Mouse (Mus musculus) gastrocnemius, postnatal 25 days (tissue): ENCODE results near the gene Sprr2k. TPM values are rescaled to one million over a fixed set of nuclear protein-coding genes. Genes with fewer than 3 reads are reported as not detected.
"Not testable (repeated sequence)": the region's sequence is repeated elsewhere in the genome, so short reads cannot be mapped to it uniquely, and the experiment has no call there.

Experiments used
- DNase-seq: peaks from one replicate; pipeline ENCODE4 v3.0.0; 2022
- long read RNA-seq, 2 experiments: library from polyadenylated mRNA; stranded (forward); transcript quantifications; one replicate each; pipeline ENCODE4 v2.0.0; 2021
- total RNA-seq, 2 experiments: library from RNA; stranded (reverse); gene quantifications; 1 replicate in 1 of 2; 2 replicates in 1 of 2; pipeline ENCODE4 v1.2.3; 2021

Sprr2k gene
- not detected for total RNA-seq
- long read RNA-seq, experiment 1, result 0 reads
- long read RNA-seq, experiment 2, result 0 reads

GRCm38 (mm10) chr3:92432282-92432681 is at the start of gene Sprr2k:
Sprr2k (plus strand) TSS chr3:92432582.
- DNase-seq, result no peak

DNA sequence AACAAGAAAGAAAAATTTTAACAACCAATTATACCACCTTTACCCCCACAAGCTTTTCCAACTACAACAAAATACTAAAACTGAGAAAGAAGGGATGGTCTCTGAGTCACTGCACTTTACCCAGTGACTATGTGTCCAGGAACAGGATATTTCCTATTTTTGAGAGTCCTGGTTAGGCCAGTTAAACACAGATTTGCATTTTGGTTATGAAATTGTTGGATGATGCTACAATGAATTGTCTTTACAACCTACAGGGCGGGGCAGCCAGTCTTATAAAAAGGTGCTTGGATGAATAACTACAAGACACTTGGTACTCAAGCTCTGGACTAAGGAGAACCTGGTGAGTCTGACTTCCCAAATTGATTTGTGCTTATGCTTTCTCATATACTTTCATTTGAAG is 47.0 kb upstream of the Sprr2k start, which contains the start of gene Sprr2h:
Gene Sprr2h, plus strand, starts transcription at position 301 of the 400 bp plus-strand sequence.
- DNase-seq, result no peak

GRCm38 (mm10) chr3:92394301-92394700 is 38.1 kb upstream of the Sprr2k start:
- DNase-seq, result no peak

- no peak for DNase-seq
These were observed 24.7 kb upstream of the Sprr2k start, which contains the start of gene Sprr2i for GRCm38 (mm10) chr3:92407691-92408090. Sprr2i (plus strand) TSS chr3:92407991.

DNA sequence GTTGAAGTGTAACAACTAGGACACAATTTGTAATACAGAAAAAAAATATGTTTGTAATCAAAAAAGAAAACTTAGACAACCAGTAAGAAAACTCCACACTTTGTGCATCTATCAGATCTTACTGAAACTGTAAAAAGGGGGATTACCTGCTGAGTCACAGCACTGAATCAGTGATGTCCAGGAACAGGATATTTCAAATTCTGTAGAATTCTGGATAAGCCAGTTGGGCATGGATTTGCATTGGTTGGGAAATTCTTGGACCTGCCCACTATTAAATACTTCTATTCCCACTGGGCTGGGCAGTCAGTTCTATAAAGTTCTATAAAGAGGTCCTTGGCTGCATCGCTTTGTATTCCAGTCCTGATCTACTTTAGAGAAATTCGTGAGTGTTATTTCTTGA is 14.6 kb upstream of the Sprr2k start, which contains the start of gene Sprr2j-ps:
Gene Sprr2j-ps, plus strand, starts transcription at position 301 of the 400 bp plus-strand sequence.
- DNase-seq, result no peak

- DNase-seq, result no peak
These were observed 3.1 kb upstream of the Sprr2k start, which contains the start of gene Gm9774 for GRCm38 (mm10) chr3:92429323-92429722. Gm9774 (minus strand) TSS chr3:92429423.

- no peak for DNase-seq
These were observed 6.3 kb downstream of the Sprr2k start, which contains the start of gene Sprr1b for GRCm38 (mm10) chr3:92438689-92439088. Sprr1b (minus strand) TSS chr3:92438789.

DNA sequence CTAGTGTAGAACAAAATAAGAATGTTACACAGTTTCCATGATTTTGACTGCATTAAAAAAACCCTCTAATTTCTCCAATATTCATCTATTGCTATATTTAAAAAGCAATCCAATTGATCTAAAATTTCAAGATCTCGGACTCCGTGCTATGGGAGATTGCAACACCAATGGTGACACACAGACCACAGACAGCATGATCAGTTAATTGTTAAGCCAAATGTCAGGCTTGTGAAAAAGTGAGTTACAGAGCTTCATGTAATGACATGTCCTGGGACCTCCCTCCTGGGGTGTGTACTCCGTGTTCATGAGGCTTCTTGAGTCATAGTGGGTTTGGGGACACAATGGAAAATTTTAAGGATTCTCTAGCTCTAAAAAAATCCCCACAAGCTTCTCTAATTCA is 7.8 kb downstream of the Sprr2k start:
- DNase-seq, result no peak

- DNase-seq, result no peak
These were observed 22.8 kb downstream of the Sprr2k start for GRCm38 (mm10) chr3:92455151-92455550.

GRCm38 (mm10) chr3:92458620-92459019 is 26.2 kb downstream of the Sprr2k start, which contains the start of gene Sprr3:
Sprr3 (minus strand) TSS chr3:92458720.
- no peak for DNase-seq

DNA sequence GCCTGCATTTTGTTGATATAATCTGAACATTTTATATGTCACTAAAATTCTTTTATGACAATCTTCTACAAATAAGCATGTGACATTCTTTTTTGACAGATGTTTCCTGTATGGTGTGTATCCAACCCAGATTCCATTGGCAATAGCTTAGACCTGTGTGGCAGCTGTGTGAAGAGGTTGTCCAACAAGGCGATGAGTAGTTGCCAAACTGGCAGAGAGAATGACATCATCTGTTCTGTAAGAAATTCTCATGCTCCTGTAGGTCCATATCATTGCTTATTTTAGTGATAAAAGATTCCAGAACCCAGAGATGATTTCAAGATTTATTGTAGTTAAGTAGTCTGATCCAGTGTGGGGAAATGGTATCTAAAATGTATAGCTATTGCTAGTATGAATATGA is 34.2 kb downstream of the Sprr2k start:
- DNase-seq, result no peak

GRCm38 (mm10) chr3:92467424-92467823 is 35.0 kb downstream of the Sprr2k start:
- no peak for DNase-seq

- DNase-seq, result no peak
These were observed 37.7 kb downstream of the Sprr2k start for GRCm38 (mm10) chr3:92470111-92470510.

GRCm38 (mm10) chr3:92481249-92481648 is 48.9 kb downstream of the Sprr2k start:
- DNase-seq, result not testable (repeated sequence)

Other genes starting within 250 kb of the Sprr2k start
- not detected for gene Sprr2a1, start 216.8 kb upstream of the Sprr2k start, total RNA-seq
- not detected for gene Sprr2a2, start 216.7 kb upstream of the Sprr2k start, total RNA-seq
- gene Sprr2a3, start 147.2 kb upstream of the Sprr2k start, total RNA-seq, result not detected
- gene Sprr2b, start 116.0 kb upstream of the Sprr2k start, total RNA-seq, result not detected
- not detected for gene Sprr2d, start 93.4 kb upstream of the Sprr2k start, total RNA-seq
- gene Sprr2e, start 80.4 kb upstream of the Sprr2k start, total RNA-seq, result not detected
- gene Sprr2f, start 67.4 kb upstream of the Sprr2k start, total RNA-seq, result not detected
- not detected for gene Sprr2h, start 46.9 kb upstream of the Sprr2k start, total RNA-seq
- gene Sprr2i, start 24.6 kb upstream of the Sprr2k start, total RNA-seq, result not detected
- not detected for gene Sprr2j-ps, start 14.5 kb upstream of the Sprr2k start, total RNA-seq
- 1 to 10 TPM; 1.4 to 4.3 TPM for gene Gm9774, start 3.2 kb upstream of the Sprr2k start, total RNA-seq
- not detected for gene Sprr1b, start 6.2 kb downstream of the Sprr2k start, total RNA-seq
- gene Sprr3, start 26.1 kb downstream of the Sprr2k start, total RNA-seq, result not detected
- not detected for gene Sprr1a, start 53.3 kb downstream of the Sprr2k start, total RNA-seq
- not detected for gene Sprr4, start 67.9 kb downstream of the Sprr2k start, total RNA-seq
- not detected for gene 2310046K23Rik, start 101.9 kb downstream of the Sprr2k start, total RNA-seq
- gene Ivl, start 141.2 kb downstream of the Sprr2k start, total RNA-seq, result not detected
- not detected for gene Smcp, start 156.4 kb downstream of the Sprr2k start, total RNA-seq
- not detected for gene 2210017I01Rik, start 174.9 kb downstream of the Sprr2k start, total RNA-seq
- not detected for gene Lce6a, start 189.1 kb downstream of the Sprr2k start, total RNA-seq
- gene Lce1a1, start 215.7 kb downstream of the Sprr2k start, total RNA-seq, result not detected
- not detected for gene Lce1b, start 224.3 kb downstream of the Sprr2k start, total RNA-seq
- not detected for gene Lce1a2, start 237.7 kb downstream of the Sprr2k start, total RNA-seq
- gene Lce1c, start 246.7 kb downstream of the Sprr2k start, total RNA-seq, result not detected